Mouse (Mus musculus): Measurements from ENCODE around the gene Slc6a12. TPM values are rescaled to one million over a fixed set of nuclear protein-coding genes. Genes with fewer than 3 reads are reported as not detected.

Gene Slc6a12
- total RNA-seq (2021) = not detected

DNA sequence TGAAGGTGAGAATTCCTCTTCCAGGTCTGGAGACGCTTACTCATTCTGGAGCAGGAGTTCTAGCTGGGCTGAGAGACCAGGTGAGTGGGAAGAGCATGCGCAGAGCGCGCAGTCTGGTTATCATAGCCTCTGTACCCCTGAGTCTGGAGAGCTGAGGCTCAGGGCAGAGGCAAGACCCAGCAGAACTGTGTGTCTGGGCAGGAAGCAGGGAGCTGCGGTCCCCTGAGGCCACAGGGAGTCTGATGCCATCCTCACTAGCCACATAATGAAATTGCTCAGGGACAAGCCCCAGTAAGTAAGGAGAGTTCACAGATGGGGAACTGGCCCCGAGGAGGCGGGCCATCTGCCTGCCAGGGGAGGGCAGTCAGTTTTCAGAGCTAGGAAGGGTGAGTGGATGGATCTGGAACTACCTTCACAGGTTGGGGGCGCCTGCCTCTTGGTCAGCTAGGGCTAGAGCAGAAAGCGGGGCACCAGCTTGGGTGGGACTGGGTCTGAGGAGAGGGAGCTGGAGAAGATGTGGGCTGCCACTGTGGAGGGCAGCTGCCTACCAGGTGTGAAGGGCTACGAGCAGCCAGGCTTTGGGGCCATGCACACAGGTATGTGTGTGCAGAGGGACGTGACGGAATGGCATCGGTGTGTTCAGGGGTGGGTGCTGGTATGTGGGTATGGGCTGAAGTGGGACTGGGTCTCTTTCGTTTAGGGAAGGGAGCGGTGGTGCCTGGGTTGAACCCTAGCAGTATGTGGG is at the start of gene Slc6a12:
Slc6a12 (plus strand) TSS at position 51 of the 745 bp plus-strand sequence.
- DNase-seq = no peak
- intact Hi-C loops (cut with DNase I) = no loop called here

DNA sequence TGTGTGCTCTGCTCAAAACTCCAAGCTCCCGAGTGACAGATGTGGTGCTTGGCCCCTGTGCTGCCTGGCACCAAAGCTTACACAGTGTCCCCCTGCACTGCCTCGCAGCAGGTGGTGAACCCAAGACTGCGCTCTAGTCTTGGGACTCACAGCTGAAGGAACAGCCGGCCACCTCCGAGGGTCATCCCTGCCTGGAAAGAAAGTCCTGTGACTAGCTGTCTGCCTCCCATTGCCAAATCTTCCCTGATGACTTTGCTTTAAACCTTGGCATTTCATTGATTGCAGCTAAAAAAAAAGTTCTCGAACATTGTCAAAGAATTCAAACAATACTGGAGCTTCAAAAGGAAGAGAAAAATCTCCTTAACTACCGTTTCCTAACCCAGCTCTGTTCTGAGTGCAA is 43.6 kb upstream of the Slc6a12 start:
- intact Hi-C loops (cut with DNase I) = no loop called here
- no peak for DNase-seq

DNA sequence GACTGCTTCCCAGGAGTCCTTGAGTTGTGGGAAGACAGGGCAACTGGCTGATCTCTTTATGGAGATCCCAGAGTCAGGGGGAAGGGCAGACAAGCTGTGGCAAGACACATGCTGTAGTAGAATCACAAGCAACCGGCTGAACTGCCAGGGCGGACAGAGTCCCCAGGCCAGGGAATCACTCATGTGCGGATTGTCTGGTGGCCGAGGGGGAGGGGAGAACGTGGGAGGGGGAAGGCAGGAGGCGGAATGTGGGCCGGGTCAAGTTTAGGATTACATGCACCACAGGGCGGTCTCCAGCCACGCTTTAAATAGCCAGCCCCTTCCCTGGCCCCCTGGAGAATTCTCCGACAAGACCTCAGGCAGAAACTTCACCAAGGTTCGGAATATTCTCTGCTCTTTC is 42.9 kb upstream of the Slc6a12 start, which contains the start of gene Slc6a13:
Slc6a13 (plus strand) TSS at position 274 of the 400 bp plus-strand sequence.
- intact Hi-C loops (cut with DNase I) = no loop called here
- DNase-seq = no peak

DNA sequence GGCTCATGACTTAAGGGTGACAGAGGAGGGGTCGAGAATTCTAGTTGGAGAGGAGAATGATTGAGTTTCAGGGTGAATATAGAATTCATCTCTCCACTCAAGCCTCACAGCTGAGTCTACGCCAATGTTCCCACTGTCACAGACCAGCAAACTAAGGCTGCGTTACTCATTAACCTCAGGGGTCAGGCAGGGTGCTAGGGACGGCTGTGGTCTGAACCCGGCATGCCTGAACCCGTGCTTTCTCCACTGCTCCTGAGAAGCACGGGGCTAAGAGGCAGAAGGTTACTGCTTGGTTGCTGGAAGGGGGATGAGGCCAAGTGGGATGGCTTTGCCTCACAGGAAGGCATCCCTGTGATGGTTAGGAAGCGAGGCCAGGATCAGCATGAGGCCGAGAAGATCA is 42.4 kb upstream of the Slc6a12 start:
- intact Hi-C loops (cut with DNase I) = no loop called here
- no peak for DNase-seq

DNA sequence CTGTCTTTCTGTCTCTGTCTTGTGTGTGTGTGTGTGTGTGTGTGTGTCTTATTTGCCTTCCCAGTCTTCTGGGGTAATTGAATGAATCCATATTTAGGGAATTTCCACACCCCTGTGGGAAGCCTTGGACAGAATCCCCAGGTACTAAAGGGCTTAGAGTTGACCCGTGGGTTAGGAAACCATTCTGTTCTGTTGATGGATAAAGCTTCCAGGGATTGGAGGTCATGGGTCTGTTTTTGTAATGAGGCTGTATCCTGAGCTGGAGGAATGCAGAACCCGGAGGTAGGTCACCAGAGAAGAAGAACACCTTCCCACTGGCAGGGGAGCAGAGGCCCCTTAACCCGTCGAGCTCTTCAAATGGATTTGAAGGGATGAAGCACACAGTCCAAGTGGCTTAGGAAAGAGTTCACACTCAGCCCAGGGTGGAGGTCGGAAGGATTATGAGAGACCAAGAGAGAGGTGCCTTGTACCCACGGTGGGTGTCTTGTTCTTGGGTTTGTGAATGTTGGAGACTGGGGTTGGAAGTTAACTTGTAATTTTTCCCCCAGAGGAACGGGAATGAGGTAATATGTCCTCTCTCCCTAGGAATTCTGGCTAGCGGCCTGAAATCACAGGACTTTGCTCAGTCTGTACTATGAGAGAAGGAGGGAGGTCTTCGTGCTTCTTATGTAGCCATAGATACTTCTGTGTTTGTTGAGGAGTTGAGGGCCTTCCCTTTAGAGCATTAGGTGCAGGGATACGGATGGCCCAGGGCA is 39.2 kb upstream of the Slc6a12 start:
- intact Hi-C loops (cut with DNase I) = no loop called here
- DNase-seq = no peak

DNA sequence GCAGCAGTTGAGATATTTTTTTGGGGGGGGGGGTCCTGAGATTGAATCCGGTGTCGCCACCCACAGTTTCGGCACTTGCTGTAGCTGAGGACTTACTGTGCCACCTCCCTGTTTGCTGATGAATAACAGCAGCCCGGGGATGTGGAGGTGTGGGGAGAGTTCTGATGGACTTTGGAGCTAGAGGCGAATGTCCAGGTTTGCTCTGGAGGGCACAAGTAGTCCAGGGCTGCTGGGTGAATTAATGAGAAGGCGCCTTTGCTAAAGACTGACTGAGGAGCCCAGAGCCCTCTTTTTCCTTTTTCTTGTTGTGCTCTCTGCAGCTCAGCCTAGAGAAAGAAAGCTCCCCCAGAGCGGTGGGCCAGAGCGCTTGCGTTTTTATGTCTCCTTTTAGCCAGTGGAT is 38.2 kb upstream of the Slc6a12 start:
- intact Hi-C loops (cut with DNase I) = no loop called here

DNA sequence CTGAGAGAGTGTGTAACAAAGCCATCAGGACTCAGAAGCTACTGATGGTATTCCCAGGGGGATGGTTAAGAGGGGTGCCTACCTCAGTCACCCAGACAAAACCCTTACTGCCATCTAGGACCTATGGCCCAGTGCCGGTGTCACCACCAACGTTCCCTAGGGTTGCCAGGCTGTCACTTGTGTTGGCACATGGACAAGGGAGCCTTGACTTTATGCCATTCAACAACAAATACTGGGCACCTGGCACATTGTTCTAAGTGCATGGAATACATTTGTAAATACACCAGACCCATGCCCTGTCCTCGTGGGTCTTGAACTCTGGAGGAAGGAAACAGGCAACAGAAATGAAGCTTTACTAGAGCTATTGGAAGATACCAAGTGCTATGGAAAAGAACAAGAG is 37.3 kb upstream of the Slc6a12 start:
- DNase-seq = no peak
- intact Hi-C loops (cut with DNase I) = no loop called here

More for the DNA sequence above, 38.2 kb upstream of the Slc6a12 start:
- DNase-seq = no peak

DNA sequence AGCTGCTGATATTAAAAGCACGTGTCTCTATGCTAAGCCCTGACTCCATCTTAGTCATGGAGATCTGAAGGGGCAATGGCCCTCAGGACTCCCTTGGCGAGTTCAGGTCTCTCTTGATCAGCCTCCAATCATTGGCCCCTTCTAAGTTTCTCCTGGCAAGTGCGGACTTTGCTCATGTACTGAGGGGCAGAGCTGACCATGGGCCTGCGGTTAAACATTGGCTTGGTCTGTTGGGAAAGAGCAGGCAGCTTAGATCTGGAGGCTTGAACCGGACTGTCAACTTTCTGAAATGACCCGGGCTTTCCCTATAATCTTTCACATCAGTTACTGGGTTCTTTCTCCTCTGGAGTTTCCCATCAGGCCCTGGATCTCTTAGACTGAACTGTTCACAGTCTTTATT is 31.9 kb upstream of the Slc6a12 start:
- no peak for DNase-seq
- intact Hi-C loops (cut with DNase I) = no loop called here

DNA sequence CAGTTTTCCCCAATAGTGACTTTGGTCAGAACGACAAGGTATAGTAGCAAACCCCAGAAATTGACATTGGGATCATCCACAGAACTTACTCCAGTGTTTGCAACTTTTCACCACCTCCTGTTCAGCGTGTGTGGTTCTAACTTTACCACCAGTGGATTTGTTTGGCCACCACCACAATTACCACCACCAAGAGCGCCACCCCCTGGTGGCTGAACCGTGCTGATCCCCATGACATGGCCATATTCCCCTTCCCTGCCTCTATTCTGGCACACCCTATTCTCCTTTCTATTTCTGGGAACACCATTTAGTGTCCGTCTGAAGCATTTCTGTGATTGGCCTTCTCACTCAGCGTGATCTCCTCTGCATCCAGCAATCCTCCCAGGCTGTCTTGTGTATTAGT is 23.8 kb upstream of the Slc6a12 start:
- DNase-seq = no peak
- intact Hi-C loops (cut with DNase I) = no loop called here

DNA sequence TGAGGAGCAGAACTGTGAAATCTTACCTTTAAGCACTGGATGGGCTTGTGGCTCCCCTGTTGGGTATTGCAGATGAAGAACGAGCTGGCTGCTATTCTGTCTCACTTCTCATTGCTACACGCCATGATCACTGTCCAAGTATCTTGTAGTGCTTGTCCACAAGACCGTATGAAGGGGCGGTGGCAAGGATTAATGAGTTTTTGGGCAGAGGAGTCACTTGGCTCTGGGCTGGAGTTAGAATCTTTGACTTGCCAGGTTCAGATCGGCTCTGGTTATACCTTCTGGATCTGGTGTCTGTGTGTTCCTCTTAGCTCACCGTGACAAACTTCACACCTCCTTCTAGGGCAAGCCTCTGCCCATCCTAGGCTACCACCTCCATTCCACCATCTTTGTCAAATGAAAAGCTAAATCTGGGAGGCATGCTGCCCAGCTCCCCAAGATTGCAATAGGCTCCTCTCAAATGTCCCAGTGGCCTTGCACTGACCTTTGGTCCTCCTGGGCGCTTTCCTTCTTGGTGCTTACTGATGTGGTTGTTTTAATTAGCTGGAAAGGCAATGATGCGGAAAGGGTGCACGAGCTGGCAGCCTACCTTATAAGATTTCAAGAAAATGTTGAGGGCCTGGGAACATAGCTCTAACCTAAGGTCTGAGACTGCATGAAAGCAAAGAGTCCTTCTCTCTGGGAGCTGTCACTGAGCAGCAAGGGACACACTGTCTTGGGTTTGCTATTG is 20.3 kb upstream of the Slc6a12 start:
- no peak for DNase-seq
- intact Hi-C loops (cut with DNase I) = no loop called here

DNA sequence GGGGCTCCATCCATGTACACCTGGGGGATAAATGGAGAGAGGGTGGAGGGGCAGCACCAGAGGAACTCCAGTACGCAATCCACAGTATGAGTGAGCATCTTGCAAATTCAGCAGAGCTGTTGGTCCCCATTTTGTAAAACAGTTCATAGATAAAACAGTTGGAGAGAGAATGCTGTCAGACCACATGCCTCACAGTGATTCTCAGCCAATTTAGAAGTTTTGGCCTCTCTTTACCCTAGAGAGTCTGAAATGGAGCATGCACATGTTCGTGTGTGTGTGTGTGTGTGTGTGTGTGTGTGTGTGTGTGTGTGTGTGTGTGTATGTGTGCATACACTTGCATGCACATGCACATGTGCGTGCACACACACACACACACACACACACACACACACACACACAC is 17.6 kb upstream of the Slc6a12 start:
- intact Hi-C loops (cut with DNase I) = no loop called here

DNA sequence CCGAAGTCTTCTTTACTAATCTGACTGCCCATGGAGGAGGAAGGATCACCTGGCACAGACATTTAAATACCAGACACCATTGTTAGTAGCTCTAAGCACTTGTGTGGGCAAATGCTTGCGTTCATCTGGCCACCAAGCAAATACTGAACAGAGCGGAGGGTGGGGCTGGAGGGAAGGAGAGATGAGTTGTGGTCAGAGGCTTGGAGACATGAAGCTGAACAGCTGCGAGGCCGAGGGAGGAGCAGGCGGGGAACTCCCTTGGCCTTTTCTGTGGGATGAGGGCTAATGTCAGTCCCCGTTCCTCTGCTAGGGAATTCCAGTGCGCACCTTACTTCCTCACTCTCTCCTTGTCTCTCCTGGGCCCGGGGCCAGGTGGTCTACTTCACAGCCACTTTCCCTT is 17.1 kb upstream of the Slc6a12 start:
- DNase-seq = no peak
- intact Hi-C loops (cut with DNase I) = no loop called here

More for the DNA sequence above, 17.6 kb upstream of the Slc6a12 start:
- no peak for DNase-seq

DNA sequence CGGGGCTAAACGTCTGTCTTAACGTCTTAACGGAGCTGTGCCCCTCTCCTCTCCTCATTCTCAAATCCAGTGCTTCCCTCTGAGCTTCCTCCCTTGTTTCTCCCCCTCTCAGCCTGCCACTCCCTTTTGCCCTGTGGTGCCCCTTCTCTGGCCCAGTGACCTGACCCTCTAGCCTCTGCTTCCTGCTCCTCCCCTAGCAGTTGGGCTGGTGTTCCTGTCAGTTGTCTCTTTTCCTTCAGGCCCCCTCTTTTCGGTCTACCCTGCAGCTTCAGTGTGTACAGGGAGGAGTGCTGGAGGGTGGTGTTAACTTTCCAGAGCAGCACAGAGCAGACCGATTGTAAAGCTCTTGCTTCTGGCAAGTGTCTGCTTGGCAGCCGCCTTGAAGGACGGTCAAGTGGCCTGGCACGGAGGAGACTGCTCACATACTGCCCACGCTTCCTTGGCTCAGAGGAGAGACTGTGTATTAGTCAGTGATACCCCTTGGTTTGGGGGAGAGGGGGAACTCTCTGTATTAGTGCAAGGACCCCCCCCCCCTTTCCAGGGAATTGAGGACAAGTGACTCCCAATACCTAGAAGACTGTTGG is 16.3 kb upstream of the Slc6a12 start:
- peak; percentile 31 to 46 for DNase-seq

DNA sequence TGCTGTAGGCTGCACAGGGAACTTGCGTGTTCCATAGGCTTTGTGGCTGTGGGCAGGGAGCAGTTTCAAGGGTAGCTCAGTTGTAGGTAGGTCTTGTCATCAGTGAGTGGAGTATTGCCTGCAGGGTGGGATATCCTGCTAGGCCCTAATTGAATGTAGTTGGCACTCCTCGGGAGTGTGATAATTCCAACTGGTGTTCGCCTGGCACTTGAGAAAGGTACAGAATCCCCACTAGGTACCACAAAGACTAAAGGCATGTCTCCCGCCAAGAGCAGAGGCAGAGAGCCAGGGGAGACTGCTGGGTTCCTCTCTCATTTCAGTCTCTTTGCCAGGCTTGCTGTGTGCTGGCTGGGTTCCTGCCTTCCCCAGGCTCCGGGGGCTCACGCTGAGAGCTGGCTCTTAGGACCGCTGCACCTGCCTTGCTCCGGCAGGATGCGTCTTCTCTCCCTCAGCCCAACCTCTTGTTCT is 14.4 kb upstream of the Slc6a12 start:
- intact Hi-C loops (cut with DNase I) = no loop called here
- DNase-seq = peak in 1 of 2 experiments; percentile 14

More for the DNA sequence above, 16.3 kb upstream of the Slc6a12 start:
- intact Hi-C loops (cut with DNase I) = no loop called here

DNA sequence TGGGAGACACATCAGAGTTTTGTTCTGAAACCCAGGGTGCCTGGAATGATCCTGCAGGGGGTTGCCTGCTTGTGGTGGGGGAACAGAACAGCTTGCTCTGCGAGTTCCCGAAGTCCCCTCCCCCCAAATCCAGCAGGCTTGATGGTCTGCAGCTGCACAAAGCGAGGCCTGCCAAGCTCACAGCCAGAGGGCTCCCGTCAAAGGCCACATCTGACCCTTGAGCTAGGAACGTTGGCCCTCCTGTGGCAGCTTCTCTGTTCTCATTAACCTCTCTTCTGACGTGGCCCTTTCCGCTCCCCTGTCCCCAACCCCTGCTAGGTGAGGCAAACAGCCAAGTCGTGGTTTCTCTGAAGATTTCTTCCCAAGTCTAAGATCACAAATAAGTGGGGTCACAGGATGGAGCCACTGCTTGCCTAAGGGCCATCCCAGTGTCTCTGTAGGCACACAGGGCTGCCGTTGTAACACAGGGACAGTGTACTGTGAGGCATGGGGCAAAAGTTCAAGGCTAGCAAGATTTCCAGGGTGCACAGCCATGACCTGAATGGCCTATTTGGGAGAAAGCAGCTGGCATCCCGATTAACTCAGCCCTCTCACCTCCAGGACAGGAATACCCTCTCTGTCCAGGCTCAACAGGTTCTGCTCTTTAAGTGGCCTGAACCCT is 12.9 kb upstream of the Slc6a12 start:
- intact Hi-C loops (cut with DNase I) = loop anchor here (10.0 kb wide), 1 partner anchor 135 kb away; no protein-coding TSS in a partner anchor

DNA sequence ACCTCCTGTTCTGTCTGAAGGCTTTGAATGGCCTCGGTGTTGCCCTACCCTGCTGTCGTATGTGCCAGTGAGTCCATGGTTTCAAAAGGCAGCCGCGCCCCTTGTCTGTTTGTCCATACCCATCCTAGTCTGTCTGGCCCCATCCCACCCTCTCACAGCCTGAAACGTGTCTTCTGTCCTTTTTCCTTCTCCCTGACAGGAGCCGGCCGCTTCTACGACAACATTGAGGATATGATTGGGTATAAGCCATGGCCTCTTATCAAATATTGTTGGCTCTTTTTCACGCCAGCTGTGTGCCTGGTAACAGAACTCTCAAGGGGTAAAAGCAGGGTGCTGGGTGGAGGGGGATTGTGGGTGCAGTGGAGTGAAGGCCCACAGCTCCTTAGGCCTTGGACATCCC is 7.0 kb upstream of the Slc6a12 start:
- intact Hi-C loops (cut with DNase I) = loop anchor here (5.0 to 10.0 kb wide), 3 partner anchors 64 to 141 kb away; partner anchors contain the start of gene Iqsec3
- no peak for DNase-seq

More for the DNA sequence above, 12.9 kb upstream of the Slc6a12 start:
- no peak for DNase-seq

DNA sequence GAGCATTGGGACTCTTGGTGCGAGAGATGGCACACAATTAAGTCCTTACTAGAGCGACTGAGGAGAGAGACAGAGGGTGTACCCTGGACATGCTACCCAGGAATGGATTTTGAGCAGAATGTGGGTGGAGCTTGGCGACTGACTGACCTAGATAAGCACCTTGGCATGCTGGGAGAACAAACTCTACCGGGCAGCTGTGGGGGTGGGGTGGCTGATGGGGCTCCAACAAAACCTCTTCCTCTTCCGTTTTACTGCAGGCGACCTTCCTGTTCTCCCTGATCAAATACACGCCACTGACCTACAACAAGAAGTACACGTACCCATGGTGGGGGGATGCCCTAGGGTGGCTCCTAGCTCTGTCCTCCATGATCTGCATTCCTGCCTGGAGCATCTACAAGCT is 6.3 kb upstream of the Slc6a12 start:
- intact Hi-C loops (cut with DNase I) = loop anchor here (5.0 to 10.0 kb wide), 3 partner anchors 64 to 142 kb away; partner anchors contain the start of gene Iqsec3
- no peak for DNase-seq

DNA sequence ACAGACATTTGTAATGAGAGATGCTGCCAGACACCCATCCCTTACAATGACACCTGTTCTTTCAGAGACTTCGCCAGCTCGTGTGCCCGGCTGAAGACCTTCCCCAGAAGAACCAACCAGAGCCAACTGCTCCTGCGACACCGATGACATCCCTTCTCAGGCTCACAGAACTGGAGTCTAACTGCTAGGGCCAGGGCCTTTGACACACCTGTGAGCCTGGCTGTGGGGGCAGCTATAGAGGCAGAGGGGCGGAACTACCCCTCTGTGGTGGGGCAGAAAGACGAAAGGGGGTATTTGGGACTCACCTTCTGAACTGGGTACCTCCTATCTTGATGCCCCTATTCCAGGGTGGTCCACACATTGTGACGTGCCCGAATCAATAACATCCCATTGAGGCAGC is 5.6 kb upstream of the Slc6a12 start:
- no peak for DNase-seq
- intact Hi-C loops (cut with DNase I) = loop anchor here (5.0 to 10.0 kb wide), 3 partner anchors 65 to 142 kb away; partner anchors contain the start of gene Iqsec3

DNA sequence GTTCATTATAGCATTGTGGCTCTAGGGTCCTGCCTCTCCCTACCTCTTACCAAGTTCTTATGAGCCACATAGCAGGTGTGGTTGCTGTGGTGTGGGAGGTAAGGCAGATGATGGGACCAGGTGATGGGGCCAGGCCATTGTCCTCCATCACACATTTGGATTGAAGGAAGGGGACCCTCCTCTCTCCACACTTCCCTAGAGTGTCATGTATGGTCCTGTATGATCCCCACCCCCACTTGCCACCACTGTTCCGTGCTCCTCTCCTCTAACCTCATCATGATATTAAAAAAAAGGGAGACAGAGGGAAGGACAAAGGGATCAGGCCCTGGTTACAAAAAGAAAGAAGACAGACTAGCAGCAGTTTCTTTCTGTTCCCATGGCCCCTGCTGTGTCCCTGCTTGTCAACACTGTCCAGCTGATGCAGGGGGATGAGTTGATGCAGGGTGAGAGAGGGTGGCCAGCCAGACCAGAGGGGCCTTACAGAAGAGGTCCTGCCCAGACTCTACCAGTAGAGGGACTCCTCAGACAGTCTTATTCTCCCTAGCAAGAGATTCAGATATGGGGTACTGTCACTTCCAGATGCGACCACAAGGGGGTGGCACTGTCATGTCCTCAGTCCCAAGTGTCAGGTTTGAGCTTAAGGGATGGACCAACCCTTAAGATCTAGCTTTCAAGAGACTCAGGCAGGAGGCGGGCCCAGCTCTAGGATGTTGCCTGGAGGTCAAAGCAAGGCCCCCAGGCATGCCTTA is 4.9 kb upstream of the Slc6a12 start:
- intact Hi-C loops (cut with DNase I) = loop anchor here (1.0 to 10.0 kb wide), 5 partner anchors 29 to 195 kb away; partner anchors contain the start of gene Iqsec3
- peak; percentile 74 to 80 for DNase-seq
